Mouse (Mus musculus): ENCODE measurements around the gene 6430571L13Rik. TPM values are rescaled to one million over a fixed set of nuclear protein-coding genes. Genes with fewer than 3 reads are reported as not detected.

6430571L13Rik gene
- polyA plus RNA-seq, 1 experiment from 2014 or later: not detected

Other genes starting within 250 kb of the 6430571L13Rik start
- 2.1 to 32.2 TPM (median 15.3 TPM) in 3 replicates for gene Dock3, start 108.7 kb upstream of the 6430571L13Rik start, polyA plus RNA-seq (2018)
- 25.7 to 58.4 TPM (median 48.9 TPM) in 3 replicates for gene Mapkapk3, start 50.7 kb upstream of the 6430571L13Rik start, polyA plus RNA-seq (2018)
- 0.10 to 1.4 TPM (median 0.29 TPM) in 3 replicates for gene Cish, start 44.6 kb upstream of the 6430571L13Rik start, polyA plus RNA-seq (2018)
- 2.6 to 5.5 TPM (median 5.2 TPM) in 3 replicates for gene Hemk1, start 2.3 kb upstream of the 6430571L13Rik start, polyA plus RNA-seq (2018)
- gene Cacna2d2, start 59.0 kb downstream of the 6430571L13Rik start, polyA plus RNA-seq (2018): not detected in 3 replicates
- gene Tmem115, start 193.3 kb downstream of the 6430571L13Rik start, polyA plus RNA-seq (2018): 17.7 to 33.3 TPM (median 29.4 TPM) in 3 replicates
- 7.6 to 19.6 TPM (median 16.7 TPM) in 3 replicates for gene Cyb561d2, start 201.6 kb downstream of the 6430571L13Rik start, polyA plus RNA-seq (2018)
- gene Nprl2, start 201.6 kb downstream of the 6430571L13Rik start, polyA plus RNA-seq (2018): 9.4 to 15.1 TPM (median 10.0 TPM) in 3 replicates
- not detected in 3 replicates for gene Zmynd10, start 206.7 kb downstream of the 6430571L13Rik start, polyA plus RNA-seq (2018)
- gene Rassf1, start 211.0 kb downstream of the 6430571L13Rik start, polyA plus RNA-seq (2018): 23.0 to 34.3 TPM (median 33.0 TPM) in 3 replicates
- 30.9 to 32.2 TPM (median 30.9 TPM) in 3 replicates for gene Tusc2, start 222.7 kb downstream of the 6430571L13Rik start, polyA plus RNA-seq (2018)
- 17.0 to 33.6 TPM (median 19.7 TPM) in 3 replicates for gene Hyal2, start 227.3 kb downstream of the 6430571L13Rik start, polyA plus RNA-seq (2018)
- gene Hyal1, start 236.3 kb downstream of the 6430571L13Rik start, polyA plus RNA-seq (2018): 20.3 to 38.2 TPM (median 30.4 TPM) in 3 replicates
- gene Naa80, start 238.3 kb downstream of the 6430571L13Rik start, polyA plus RNA-seq (2018): 25.1 to 39.9 TPM (median 29.7 TPM) in 3 replicates
- 0.38 to 0.51 TPM (median 0.43 TPM) in 3 replicates for gene Hyal3, start 240.2 kb downstream of the 6430571L13Rik start, polyA plus RNA-seq (2018)
- 4.4 to 25.0 TPM (median 10.0 TPM) in 3 replicates for gene Ifrd2, start 247.0 kb downstream of the 6430571L13Rik start, polyA plus RNA-seq (2018)

Measured in macrophage (primary cell).